Mouse (Mus musculus) brain, adult 2 months (tissue): ENCODE measurements around the gene Fxyd7.
A peak's percentile ranks its signal among the peaks of the same experiment; 100 is the strongest.

ENCODE experiments used
- DNase-seq: peaks from one replicate; pipeline ENCODE4 v3.0.0; 2011; ENCODE audit warnings: low read depth, low spot score

Gene Fxyd7

DNA sequence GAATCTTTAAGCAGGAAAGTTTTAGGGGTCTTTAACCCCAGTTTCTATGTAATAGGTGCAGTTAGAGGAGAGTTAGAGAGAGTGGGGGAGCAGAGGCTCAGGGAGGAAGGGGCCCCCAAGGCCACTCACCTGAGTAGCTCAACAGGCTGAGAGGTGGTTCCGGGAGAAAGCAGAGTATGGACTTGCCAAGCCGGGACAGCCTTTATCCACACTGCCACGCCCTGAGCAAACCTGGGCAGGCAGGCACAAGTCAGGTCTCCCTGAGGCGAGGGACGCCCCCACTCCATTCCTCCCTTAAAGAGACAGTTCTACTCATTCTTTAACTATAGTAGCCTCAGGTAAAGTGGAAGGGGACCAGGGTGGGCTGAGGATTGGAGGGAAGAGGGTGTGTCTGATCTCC lies 25.2 kb upstream of the Fxyd7 start, which contains the start of gene Fxyd3:
Gene Fxyd3 (minus strand): TSS at position 213 of the 400 bp plus-strand sequence.
- DNase-seq: no peak

DNA sequence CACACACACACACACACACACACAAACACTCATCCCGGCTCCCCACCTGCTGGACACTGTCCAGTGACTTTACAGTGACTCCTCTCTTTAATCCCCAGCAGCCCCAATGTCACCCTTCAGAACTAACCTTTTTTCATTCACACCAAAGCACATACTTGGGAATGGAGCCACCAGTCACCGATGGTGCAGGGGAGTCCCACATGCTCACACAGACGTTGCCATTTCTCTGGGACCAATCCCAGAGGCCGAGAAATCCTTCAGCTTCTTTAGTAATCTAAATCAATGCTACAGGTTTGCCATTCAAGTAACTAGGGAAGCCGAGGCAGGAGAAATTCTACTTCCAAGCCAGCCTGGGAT lies 23.4 kb upstream of the Fxyd7 start:
- peak; percentile 64 for DNase-seq

DNA sequence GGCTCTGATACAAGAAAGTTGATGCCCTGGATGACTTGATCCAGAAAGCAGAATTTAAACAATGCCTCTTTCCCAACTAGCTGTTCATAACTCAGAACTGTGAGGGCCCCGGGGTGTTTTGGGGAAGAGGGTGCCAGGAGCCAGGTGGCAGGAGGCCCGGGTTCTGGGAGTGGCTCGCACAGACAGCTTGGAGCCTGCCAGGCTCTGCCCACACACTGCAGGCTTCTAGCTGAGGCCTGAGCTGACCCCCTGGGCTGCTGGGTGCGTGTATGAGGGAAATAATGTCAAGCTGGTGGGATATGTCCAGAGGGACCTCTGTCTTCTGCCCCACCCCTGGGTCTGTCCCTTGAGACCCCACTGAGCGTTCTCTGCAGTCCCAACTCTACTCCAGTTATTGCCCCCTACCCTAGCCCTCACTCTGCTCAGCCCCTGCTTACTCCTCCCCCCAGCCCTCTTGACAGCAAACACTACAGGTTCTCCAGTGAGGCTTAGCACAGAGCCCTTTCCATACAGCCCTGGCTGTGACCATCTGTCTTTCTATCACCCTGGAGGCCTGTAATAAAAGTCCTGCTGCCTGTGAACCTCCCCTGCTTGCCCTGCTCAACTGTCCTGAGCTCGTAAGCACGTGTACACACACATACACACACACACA lies 22.9 kb upstream of the Fxyd7 start:
- peak; percentile 63 for DNase-seq

DNA sequence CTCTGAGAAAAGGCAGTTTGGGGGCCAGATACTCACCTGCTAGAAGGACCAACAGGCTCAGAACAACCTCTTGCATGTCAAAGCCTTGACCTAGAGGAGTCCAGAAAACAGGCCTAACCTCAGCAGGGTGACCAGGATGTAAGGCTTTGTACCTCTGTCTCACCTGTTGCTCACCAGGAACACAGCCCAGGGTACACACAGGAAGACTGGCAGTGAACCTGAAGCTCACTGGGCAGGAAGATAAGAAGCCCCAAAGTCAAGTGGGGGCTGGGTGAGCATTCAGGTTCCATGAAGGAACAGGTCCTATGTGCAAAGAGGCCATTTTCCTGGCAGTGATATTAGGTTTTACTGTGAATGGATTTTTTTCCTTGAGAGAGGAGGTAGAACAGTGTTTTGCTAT lies 22.3 kb upstream of the Fxyd7 start:
- no peak for DNase-seq

DNA sequence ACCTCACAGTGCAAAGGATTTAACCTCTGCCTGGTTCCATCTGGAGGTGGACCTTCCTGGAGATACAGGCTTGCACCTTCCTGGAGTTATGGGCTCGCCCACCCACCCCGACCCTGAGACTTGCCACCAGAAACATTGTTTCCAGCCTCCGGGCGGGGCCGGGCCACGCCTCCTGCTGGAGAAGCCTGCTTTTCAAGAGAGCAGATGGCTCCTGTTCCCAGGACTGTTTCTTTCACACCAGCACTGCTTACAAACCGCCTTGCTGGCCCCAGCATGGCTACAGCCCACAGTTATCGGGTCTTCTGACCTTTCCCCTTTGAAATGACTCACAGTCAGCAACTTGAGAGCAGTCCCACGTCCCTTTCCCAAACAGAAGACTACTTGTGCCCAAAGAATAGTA lies 21.1 kb upstream of the Fxyd7 start:
- no peak for DNase-seq

DNA sequence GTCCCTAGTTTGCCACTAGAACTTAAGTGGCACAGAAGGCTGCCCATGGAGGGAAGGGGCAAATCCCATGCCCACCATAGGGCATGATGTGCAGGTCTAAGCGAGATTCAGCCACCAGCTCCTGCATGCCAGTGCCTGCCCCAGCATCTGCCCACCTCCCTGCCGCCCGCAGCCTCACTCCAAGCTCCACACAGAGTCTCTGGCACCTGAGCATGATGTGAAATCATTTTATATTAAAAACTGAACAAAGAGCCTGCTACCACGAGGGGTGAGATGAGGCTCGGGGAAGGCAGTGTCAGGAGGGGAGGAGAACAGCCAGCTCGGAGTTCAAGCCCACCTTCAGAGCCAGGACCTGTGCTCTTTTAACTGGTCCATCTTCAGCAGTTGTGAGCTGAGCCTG lies 19.1 kb upstream of the Fxyd7 start:
- DNase-seq: no peak

DNA sequence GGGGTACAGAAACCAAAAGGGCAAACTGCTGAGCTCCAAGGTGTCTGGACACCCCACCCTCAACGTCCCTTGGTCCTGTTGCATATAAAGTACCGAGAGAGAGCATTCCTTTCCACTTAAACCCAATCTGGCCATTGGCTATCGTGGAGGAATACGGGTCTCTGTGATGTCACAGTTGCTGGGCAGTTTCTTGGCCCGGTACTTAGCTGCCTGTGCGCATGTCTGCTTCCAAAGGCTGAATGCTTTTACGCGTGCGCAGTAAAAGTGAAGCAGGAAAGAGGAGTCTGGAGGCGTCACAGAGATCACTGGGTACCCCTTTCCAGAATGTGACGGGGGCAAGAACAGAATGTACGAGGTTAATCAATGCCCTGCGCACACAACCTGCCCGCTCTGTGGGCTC lies 18.2 kb upstream of the Fxyd7 start:
- no peak for DNase-seq

DNA sequence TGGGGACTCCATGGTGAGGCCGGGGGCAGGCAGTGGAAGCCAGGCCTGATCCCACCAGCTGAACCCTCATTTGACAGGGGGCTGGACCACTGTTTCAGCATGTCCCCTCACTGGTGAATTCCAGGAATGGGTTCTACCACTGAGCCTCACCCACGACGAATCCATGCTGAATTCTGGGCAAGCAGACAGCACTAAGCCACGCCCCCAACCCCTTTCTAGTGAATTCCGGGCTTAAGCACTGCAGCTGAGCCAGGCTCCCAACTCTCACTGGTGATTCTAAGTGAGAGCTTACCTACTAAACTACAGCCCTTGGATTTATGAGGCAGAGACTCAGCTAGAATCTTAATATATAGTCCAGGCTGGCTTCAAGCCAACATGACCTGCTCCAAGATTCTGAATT lies 16.6 kb upstream of the Fxyd7 start:
- DNase-seq: peak; percentile 55

DNA sequence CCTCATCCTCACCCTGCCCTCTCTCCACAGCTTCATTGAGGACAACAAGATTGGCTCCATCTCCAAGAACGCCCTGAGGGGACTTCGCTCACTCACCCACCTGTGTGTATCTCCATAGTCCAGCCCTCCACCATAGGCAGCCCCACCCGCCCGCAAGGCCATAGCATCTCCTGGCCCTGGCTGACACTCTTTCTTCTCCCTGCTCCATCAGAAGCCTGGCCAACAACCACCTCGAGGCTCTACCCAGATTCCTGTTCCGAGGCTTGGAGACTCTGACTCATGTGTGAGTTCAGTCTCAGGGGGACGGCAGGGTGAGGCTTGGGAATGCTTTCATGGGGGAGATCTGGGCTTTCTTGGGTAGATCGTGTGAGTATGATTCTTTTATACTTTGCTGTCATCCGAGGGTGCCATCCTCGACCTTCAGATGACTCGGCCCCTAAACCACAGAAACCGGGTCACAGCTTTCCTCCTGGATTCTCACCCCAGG lies 11.8 kb upstream of the Fxyd7 start:
- no peak for DNase-seq

DNA sequence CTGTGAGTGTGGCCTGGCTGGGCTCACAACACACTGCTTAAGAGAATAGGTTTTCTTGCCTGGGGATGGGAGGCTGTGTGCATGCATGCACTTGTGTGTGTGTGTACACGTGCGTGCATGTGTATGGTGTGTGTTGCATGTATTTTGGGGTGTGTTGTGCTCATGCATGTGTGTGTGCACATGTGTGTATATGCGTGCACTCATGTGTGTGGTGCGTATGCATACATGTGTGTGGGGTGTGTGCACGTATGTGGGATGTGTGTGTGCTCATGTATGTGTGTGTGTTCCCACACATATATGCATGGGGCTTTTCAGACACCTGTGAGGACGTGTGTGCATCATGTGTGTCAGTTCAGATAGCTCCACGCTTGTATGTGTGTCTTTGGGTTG lies 9.3 kb upstream of the Fxyd7 start:
- no peak for DNase-seq

DNA sequence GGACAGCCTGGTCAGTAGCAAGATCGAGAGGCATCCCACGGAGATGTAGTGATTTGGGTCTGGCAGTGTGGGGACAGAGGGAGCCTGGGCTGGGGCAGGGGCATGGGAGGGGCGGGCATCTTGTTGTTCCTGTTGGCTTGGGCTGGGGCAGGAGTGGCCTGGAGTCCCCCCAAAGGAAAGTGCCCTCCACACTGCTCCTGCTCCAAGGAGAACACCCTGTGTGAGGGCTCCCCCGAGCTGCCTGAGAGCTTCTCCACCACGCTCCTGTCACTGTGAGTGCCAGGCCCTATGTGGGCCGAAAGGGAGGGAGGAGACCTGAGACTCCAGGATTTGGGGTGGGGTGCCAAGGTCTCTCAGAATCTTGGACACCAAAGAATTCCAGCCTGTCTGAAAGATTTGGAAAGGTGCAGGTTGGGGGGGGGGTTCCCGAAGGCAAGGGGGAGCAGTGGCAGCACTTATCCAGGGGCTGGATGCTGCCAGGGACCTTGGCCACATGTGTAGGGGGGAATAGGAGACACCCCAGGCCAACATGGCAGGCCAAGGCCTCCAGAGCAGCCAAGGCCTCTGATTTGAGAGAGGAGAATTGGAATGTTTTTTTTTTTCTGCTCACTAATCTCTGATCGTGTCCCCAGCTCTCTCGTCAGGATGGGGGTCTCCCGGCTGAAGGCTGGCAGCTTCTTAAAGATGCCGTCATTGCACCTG lies 8.8 kb upstream of the Fxyd7 start:
- no peak for DNase-seq

DNA sequence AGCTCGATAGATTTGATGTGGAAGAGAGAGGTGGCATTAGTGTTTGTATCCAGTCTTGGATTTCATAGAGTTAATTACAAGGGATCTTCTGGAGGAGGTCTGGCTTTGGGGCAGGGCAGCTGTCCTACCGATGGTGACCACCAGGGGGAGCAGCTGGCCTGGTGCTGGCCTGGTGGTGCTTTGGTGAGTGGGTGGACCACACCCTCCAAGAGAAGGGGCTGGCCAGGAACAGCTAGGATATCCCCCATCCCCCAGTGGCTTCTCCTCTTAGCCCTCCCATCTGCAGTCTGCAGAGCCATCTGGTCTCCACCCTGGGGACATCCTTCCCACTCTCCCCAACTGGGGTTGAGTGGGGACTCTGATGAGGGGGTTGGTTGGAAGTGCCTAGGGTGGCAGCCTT lies 7.8 kb upstream of the Fxyd7 start, which contains the start of gene Lgi4:
Gene Lgi4 (plus strand): TSS at position 235 of the 400 bp plus-strand sequence.
- DNase-seq: peak; percentile 81

DNA sequence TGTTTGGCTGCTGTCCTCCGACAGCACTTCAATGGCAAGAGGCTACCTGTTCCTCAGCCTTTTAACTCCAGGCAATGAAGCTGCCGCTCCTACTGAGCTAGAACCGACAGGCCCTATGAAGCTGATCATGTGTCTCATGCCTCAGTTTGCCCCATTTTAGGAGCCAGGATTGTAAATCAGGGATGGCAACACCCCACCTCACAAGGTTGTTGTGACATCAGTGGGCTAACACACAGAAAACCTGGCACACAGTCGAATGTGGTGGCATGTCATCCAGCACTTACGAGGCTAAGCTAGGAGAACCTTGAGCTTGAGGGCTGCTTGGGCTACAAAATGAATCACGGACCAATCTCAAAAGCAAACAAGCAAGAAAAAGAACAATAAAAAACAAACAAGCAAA lies 6.9 kb upstream of the Fxyd7 start:
- DNase-seq: no peak

DNA sequence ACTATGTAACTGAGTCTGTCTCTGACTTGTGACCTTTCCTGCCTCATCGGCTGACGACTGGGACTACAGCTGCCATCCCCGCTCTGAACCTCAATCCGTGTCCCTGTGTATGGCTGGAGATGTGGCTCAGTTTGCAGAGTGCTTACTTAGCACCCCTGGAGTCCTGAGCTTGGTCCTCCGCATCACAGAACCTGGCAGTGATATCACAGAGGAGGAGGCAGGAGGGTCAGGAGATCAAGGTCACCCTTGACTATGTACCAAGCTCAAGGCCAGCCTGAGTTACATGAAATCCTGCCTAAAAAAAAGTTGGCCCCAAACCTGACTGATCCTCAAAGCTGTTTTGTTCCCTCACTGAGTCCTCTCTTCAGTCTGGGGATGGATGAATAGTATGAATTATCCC lies 6.5 kb upstream of the Fxyd7 start:
- peak; percentile 12 for DNase-seq

DNA sequence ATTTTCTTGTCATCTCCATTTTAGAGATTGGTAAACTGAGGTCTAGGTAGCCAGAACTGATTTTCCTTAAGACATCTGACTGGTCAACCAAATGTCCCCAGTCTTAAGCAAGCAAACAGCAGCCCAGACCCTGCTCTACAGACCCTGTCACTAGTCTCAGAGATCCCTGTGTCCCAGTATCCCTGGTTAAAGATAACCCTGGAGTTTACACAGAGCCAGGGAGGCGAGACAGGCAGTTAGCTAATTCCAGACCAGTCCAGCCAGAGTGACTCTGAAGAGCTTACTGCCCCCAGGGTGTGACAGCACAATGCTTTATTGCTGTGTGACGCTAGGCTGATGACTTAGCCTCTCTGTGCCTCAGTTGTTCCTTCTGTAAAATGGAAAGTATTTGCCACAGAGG lies 5.8 kb upstream of the Fxyd7 start, which contains the start of gene Fxyd1:
Gene Fxyd1 (minus strand): TSS at position 129 of the 400 bp plus-strand sequence.
- no peak for DNase-seq

DNA sequence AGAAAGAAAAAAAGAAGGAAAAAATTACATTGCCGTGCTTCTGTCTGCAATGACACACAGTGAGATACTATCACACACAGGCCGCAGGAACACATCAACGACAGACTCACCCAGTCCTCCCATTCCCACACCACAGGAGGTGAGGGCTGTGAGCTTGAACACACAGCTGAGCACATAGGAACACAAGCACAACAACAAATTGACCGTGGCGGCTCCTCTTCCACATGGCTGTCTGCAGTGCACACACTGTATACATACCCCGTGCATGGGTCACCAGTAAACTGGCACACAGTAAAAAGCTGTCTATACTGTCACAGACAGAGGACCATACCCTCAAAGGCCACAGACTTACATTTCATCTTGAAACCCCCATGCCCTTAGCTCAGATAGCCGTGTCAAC lies 5.2 kb upstream of the Fxyd7 start:
- no peak for DNase-seq

DNA sequence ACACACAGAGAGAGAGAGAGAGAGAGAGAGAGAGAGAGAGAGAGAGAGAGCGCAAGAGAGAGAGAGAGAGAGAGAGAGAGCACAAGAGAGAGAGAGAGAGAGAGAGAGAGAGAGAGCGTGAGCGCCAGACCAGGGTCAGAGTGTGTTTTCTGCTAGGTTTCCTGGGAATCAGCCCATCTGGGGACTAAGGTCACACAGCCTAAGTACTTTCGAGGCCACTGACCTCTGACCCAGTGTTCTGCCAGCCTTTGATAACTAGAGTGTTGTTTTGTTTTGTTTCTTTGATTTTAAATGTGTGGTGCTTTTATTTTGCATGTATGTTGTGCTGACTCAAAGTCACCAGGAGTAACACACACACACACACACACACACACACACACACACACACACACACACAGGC lies 4.6 kb upstream of the Fxyd7 start:
- no peak for DNase-seq

DNA sequence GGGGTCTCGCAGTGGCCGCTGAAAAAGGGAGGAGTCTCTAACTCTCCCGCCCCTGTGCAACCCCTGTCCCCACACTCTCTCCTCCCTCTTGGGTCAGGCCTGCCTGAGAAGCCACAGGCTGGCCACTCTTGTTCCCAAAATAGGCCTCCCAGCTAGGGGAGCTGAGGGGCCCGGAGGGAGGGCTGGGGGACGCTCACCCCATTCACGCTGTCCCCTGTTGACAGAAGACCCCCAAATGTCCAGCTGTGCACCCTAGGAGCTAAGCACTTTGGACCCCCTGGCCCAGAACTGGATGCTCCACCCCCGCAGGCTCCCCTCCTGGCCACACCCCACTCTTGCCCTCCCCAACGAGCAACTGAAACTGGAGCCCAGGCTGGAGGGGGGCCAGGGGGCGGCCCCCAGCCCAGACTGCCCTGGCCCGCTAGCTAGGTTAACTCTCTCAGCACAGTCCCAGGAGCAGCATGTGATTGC lies 4.1 kb upstream of the Fxyd7 start:
- DNase-seq: peak; percentile 16

DNA sequence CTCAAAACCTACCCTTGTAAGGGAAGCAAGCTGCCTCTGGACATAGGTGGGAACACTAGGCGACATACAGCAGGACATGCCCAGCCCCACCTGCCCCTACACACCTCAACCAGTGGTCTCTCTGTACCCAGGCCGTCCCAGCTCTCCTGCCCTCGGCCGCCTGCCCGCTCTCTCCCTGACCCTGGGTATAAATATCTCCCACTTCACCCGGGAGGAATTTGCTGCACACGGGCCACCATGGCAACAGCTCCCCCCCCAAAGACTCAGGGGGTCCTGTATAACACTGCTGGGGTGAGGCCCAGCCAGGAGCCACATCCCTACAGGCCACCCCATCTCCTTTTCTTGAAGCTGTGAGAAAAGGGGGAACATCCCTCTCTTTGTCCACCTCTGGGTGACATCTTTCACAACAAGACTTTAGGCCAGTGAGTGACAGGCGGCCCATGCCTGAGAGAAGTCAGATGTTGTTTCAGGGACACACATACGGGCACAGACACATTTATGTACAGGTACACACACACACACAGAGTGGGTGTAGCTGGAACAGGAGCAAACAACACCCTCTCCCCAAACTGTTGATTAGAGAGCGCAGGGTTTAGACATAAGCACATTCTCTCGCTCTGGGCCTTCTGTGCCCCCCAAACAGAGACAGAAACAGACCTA lies 3.5 kb upstream of the Fxyd7 start:
- DNase-seq: no peak

DNA sequence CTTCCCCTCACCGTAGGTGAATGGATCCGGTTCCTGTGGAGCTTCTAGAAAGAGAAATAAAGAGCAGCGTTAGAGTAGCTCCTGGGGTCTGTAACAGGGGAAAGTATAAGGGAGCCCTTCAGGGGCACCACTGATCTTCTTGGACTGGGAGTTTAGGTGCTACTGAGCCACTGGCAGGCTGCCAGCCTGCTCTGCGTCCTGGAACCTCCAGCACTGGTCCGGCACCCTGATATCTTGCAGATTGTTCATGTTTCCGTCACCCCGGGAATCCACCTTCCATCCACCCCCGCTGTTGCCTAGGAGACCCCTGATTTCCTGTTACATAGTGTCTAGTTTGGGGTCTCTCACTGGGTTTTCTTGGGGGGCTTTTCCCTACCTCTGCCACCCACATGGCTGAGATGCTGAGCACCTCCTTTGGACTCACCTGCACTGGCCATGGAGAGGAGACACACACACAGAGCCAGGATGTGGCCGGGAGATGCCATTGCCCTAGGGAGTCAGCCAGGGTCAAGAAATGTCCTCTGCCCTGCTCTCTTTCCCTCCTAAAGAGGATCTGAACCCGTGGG lies 2.7 kb upstream of the Fxyd7 start:
- DNase-seq: no peak

DNA sequence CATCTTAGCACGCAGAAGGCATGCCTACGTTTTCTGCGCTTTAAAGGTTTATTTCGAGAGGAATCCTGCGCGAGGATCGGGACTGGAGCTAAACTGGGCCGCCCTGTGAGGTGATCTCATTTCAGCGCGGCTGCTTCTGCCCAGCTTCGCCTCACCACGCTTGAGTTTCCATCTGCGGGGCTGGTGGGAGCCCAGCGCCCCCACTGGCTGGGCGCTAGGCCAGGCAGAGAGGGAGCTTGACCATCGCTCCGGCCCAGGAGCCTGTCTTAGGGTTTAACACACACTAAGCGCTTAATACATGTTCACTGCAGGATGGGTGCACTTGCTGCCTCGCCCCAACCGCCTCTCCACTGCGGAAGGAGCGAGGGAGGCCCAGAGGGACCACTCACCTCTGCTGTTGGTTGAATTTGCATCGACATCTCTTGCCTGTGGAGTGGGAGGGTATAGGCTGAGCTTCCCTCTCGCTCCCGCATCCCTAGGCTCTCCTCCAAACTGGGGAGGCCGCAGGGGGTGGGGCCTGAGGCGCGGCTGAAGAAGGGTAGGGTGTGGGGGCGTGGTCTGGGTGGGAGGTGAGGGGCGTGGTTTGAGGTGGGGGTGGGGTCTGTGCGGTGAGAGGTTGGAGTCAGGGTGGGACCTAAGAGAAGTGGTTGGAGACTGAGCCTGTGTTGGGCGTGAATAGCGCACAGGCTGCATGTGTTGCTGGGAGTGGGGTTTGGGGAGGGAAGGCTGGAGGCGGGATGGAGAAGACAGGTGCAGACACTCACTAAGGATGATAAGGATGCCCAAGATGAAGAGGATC lies 1.6 kb upstream of the Fxyd7 start:
- DNase-seq: peak; percentile 85

DNA sequence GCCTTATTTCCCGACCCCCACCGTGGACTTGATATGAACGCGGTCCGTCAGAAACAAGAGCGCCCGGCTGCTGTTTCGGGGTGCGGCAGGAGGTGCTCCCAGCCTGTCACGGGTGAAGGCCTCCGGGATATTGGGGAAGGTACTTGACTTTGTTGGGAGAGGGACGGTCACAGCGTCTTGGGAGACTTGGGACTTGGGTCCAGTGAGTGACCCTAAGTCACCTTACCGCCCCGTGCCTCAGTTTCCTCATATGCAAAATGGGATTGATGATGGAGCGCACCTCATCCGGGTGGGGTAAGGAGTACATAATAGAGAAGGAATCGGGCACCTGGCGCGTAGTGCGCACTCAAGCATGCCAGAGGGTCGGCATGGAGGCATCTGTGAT lies 976 bp upstream of the Fxyd7 start:
- no peak for DNase-seq
